Mouse (Mus musculus): ENCODE measurements around the gene Fmo4. TPM values are rescaled to one million over a fixed set of nuclear protein-coding genes. Genes with fewer than 3 reads are reported as not detected.

Gene Fmo4
- not detected in 2 replicates for polyA plus RNA-seq (2011; ENCODE audit: insufficient read depth, insufficient read length, low read depth, missing spikeins)

DNA sequence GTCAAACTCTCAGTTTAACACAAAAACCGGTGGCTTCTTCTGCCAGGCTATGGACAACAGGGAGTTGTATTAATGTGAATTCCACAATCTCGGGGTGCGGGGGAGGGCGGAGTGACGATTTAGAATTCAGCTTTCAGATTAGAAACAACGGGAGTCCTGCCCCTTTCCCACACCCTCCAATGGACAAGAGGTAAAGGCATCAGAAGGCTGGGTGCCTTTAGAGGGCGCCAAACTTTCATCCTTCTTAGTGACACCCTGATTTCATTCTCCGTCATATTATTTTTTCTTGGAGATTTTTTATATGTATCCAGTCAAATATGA lies at the start of gene Fmo4:
TSS of gene Fmo4 (minus strand) at position 137 of the 321 bp plus-strand sequence.
- Histone ChIP-seq H3K9me3 (replicated peaks; ENCODE audit: control insufficient read depth, insufficient read depth, low read length, poor library complexity, severe bottlenecking) (no peaks in the 10 kb centered on the region), H3K4me3 (ENCODE audit: low read depth, low read length) (no peak within 1 kb of the TSS), H3K27ac (ENCODE audit: insufficient read depth, low read length) (no peak within 1 kb of the TSS), H3K4me1 (ENCODE audit: control insufficient read depth, insufficient read depth, low read length) (no peaks in the 10 kb centered on the region), H3K9ac (ENCODE audit: low read depth, poor library complexity, severe bottlenecking) (no peak within 1 kb of the TSS), H3K36me3 (ENCODE audit: control insufficient read depth, insufficient read depth, low read length, poor library complexity, severe bottlenecking) (no peaks in the 10 kb centered on the region), H3K27me3 (ENCODE audit: control insufficient read depth, insufficient read depth, low read length, poor library complexity, severe bottlenecking) (no peaks in the 10 kb centered on the region)
- TF ChIP-seq CTCF (IDR thresholded peaks at IDR 0.05; ENCODE audit: low read depth, low read length) (peak; percentile 24), POLR2A (IDR thresholded peaks at IDR 0.05; ENCODE audit: insufficient read depth, low read length) (no peak)

DNA sequence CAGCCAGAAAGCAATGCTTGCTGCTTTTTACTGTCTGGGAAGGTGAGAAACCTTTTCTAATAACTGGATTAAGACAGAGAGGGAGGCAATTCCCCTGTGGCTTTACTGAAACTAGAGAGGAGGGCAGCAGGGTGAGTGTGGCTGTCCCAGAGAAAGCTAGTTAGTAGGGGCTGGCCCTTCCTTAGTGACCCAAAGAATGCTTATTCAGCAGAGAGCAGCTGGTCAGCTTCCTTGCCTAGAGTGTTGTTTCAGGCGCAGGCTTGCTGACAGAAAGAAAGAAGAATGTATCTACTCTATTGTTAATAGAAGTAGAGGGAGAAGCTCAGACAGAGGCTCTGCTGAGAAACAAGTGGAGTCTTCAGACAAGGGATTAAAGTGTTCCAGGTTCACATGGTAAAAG lies 48.6 kb upstream of the Fmo4 start:
- Histone ChIP-seq H3K27me3 (ENCODE audit: control insufficient read depth, insufficient read depth, low read length, poor library complexity, severe bottlenecking) (no peaks in the 10 kb centered on the region; the same call in 1 of the 2 replicates), H3K36me3 (ENCODE audit: control insufficient read depth, insufficient read depth, low read length, poor library complexity, severe bottlenecking) (no peaks in the 10 kb centered on the region), H3K4me3 (ENCODE audit: low read depth, low read length) (no peak overlapping the region), H3K4me1 (ENCODE audit: control insufficient read depth, insufficient read depth, low read length) (no peaks in the 10 kb centered on the region), H3K9me3 (replicated peaks; ENCODE audit: control insufficient read depth, insufficient read depth, low read length, poor library complexity, severe bottlenecking) (no peaks in the 10 kb centered on the region), H3K9ac (ENCODE audit: low read depth, poor library complexity, severe bottlenecking) (no peak overlapping the region), H3K27ac (ENCODE audit: insufficient read depth, low read length) (no peak overlapping the region)
- TF ChIP-seq EP300 (IDR thresholded peaks at IDR 0.05; ENCODE audit: insufficient read depth, low read depth, low read length) (no peak), POLR2A (IDR thresholded peaks at IDR 0.05; ENCODE audit: insufficient read depth, low read length) (no peak), CTCF (IDR thresholded peaks at IDR 0.05; ENCODE audit: low read depth, low read length) (no peak)

DNA sequence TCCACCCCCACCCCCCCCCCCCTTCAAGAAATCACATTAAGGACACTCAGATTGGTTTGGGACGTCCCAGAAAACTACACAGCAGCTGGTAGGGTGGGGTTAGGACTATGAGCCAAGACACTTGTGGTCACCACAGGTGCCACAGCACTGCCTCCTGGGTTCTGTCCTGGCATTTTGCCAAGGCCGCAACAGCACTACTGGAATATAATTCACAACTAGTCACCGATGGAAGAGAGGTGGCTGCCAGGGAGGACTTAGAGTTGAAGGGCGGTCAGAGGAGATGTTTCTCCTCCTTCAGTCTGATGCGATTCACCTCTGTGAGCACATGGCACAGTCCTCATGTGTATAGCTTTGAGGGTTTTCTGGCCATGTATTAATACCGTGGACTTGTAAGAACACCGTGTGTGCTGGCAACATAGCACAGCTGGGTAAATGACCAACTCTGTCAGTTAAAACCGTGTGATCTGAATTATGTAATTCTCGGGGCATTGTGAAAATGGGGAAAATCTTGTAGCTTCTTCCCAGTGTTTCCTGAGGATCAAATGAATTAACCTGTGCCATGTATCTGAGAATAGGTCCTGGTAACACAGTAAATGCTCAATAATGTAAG lies 46.3 kb upstream of the Fmo4 start:
- TF ChIP-seq CTCF (IDR thresholded peaks at IDR 0.05; ENCODE audit: low read depth, low read length), result no peak
- no peak for TF ChIP-seq POLR2A (IDR thresholded peaks at IDR 0.05; ENCODE audit: insufficient read depth, low read length)
- TF ChIP-seq EP300 (IDR thresholded peaks at IDR 0.05; ENCODE audit: insufficient read depth, low read depth, low read length), result no peak
- no peaks in the 10 kb centered on the region; the same call in 1 of the 2 replicates for H3K27me3 ChIP-seq (ENCODE audit: control insufficient read depth, insufficient read depth, low read length, poor library complexity, severe bottlenecking)
- no peaks in the 10 kb centered on the region for H3K36me3 ChIP-seq (ENCODE audit: control insufficient read depth, insufficient read depth, low read length, poor library complexity, severe bottlenecking)
- no peak overlapping the region for H3K9ac ChIP-seq (ENCODE audit: low read depth, poor library complexity, severe bottlenecking)
- no peak overlapping the region for H3K27ac ChIP-seq (ENCODE audit: insufficient read depth, low read length)
- H3K4me3 ChIP-seq (ENCODE audit: low read depth, low read length), result no peak overlapping the region
- 0 out of 2 replicates have a peak, but pooled peaks cover 4% of the 10 kb centered on the region for H3K9me3 ChIP-seq (replicated peaks; ENCODE audit: control insufficient read depth, insufficient read depth, low read length, poor library complexity, severe bottlenecking)
- no peaks in the 10 kb centered on the region for H3K4me1 ChIP-seq (ENCODE audit: control insufficient read depth, insufficient read depth, low read length)

GRCm38 (mm10) chr1:162859545-162859976 lies 45.8 kb upstream of the Fmo4 start:
- Histone ChIP-seq H3K36me3 (ENCODE audit: control insufficient read depth, insufficient read depth, low read length, poor library complexity, severe bottlenecking) (no peaks in the 10 kb centered on the region), H3K9me3 (replicated peaks; ENCODE audit: control insufficient read depth, insufficient read depth, low read length, poor library complexity, severe bottlenecking) (0 out of 2 replicates have a peak, but pooled peaks cover 4% of the 10 kb centered on the region), H3K27ac (ENCODE audit: insufficient read depth, low read length) (no peak overlapping the region), H3K9ac (ENCODE audit: low read depth, poor library complexity, severe bottlenecking) (no peak overlapping the region), H3K27me3 (ENCODE audit: control insufficient read depth, insufficient read depth, low read length, poor library complexity, severe bottlenecking) (no peaks in the 10 kb centered on the region; the same call in 1 of the 2 replicates), H3K4me1 (ENCODE audit: control insufficient read depth, insufficient read depth, low read length) (no peaks in the 10 kb centered on the region), H3K4me3 (ENCODE audit: low read depth, low read length) (no peak overlapping the region)
- TF ChIP-seq CTCF (IDR thresholded peaks at IDR 0.05; ENCODE audit: low read depth, low read length), result no peak
- no peak for TF ChIP-seq EP300 (IDR thresholded peaks at IDR 0.05; ENCODE audit: insufficient read depth, low read depth, low read length)
- no peak for TF ChIP-seq POLR2A (IDR thresholded peaks at IDR 0.05; ENCODE audit: insufficient read depth, low read length)

GRCm38 (mm10) chr1:162858748-162859130 lies 45.0 kb upstream of the Fmo4 start:
- Histone ChIP-seq H3K4me1 (ENCODE audit: control insufficient read depth, insufficient read depth, low read length) (no peaks in the 10 kb centered on the region), H3K27me3 (ENCODE audit: control insufficient read depth, insufficient read depth, low read length, poor library complexity, severe bottlenecking) (no peaks in the 10 kb centered on the region; the same call in 1 of the 2 replicates), H3K27ac (ENCODE audit: insufficient read depth, low read length) (no peak overlapping the region), H3K36me3 (ENCODE audit: control insufficient read depth, insufficient read depth, low read length, poor library complexity, severe bottlenecking) (no peaks in the 10 kb centered on the region), H3K9ac (ENCODE audit: low read depth, poor library complexity, severe bottlenecking) (no peak overlapping the region), H3K9me3 (replicated peaks; ENCODE audit: control insufficient read depth, insufficient read depth, low read length, poor library complexity, severe bottlenecking) (0 out of 2 replicates have a peak, but pooled peaks cover 4% of the 10 kb centered on the region), H3K4me3 (ENCODE audit: low read depth, low read length) (no peak overlapping the region)
- TF ChIP-seq EP300 (IDR thresholded peaks at IDR 0.05; ENCODE audit: insufficient read depth, low read depth, low read length), result no peak
